Mouse (Mus musculus): ENCODE data around the gene Metap1d. TPM values are rescaled to one million over a fixed set of nuclear protein-coding genes. Genes with fewer than 3 reads are reported as not detected.

The Metap1d gene
- polyA plus RNA-seq, 1 experiment from 2014 or later = 43.1 TPM

- WGBS = 38% methylated on average over 4 of the region's 4 CpGs
- Histone ChIP-seq H3K36me3 (ENCODE audit: insufficient read depth, low read length) (no peaks in the 10 kb centered on the region), H3K4me1 (replicated peaks; ENCODE audit: insufficient read depth, low read length) (no peaks in the 10 kb centered on the region), H3K4me3 (replicated peaks; ENCODE audit: low read depth, low read length) (no peak overlapping the region), H3K27ac (no peak overlapping the region), H3K9me3 (replicated peaks; ENCODE audit: low read length) (no peaks in the 10 kb centered on the region), H3K9ac (ENCODE audit: low read depth, low read length) (no peak overlapping the region), H3K4me2 (ENCODE audit: low read length) (no peak overlapping the region), H3K27me3 (ENCODE audit: insufficient read depth, low read length) (no peaks in the 10 kb centered on the region)
- no peak for TF ChIP-seq CTCF (IDR thresholded peaks at IDR 0.05; ENCODE audit: low read depth)
- ATAC-seq (replicated peaks; ENCODE audit: low FRiP score, low read depth) (no peak), DNase-seq (ENCODE audit: low spot score) (no peak)
Measured at GRCm38 (mm10) chr2:71494971-71495370, 41.9 kb downstream of the Metap1d start.

- Histone ChIP-seq H3K9me3 (replicated peaks; ENCODE audit: low read length) (no peaks in the 10 kb centered on the region), H3K27me3 (ENCODE audit: insufficient read depth, low read length) (no peaks in the 10 kb centered on the region), H3K4me2 (ENCODE audit: low read length) (no peak overlapping the region), H3K27ac (no peak overlapping the region), H3K4me3 (replicated peaks; ENCODE audit: low read depth, low read length) (no peak overlapping the region), H3K9ac (ENCODE audit: low read depth, low read length) (no peak overlapping the region), H3K4me1 (replicated peaks; ENCODE audit: insufficient read depth, low read length) (no peaks in the 10 kb centered on the region), H3K36me3 (ENCODE audit: insufficient read depth, low read length) (no peaks in the 10 kb centered on the region)
- ATAC-seq (replicated peaks; ENCODE audit: low FRiP score, low read depth) = no peak
- no peak for TF ChIP-seq CTCF (IDR thresholded peaks at IDR 0.05; ENCODE audit: low read depth)
- DNase-seq (ENCODE audit: low spot score) = no peak
- WGBS = 54% methylated on average over 5 of the region's 5 CpGs
Measured at GRCm38 (mm10) chr2:71497175-71497574, 44.1 kb downstream of the Metap1d start.

- no peaks in the 10 kb centered on the region for H3K36me3 ChIP-seq (ENCODE audit: insufficient read depth, low read length)
- no peaks in the 10 kb centered on the region for H3K9me3 ChIP-seq (replicated peaks; ENCODE audit: low read length)
- TF ChIP-seq CTCF (IDR thresholded peaks at IDR 0.05; ENCODE audit: low read depth) = no peak
- H3K4me2 ChIP-seq (ENCODE audit: low read length) = no peak overlapping the region
- H3K27me3 ChIP-seq (ENCODE audit: insufficient read depth, low read length) = no peaks in the 10 kb centered on the region
- ATAC-seq (replicated peaks; ENCODE audit: low FRiP score, low read depth) = no peak
- H3K27ac ChIP-seq = no peak overlapping the region
- H3K4me3 ChIP-seq (replicated peaks; ENCODE audit: low read depth, low read length) = no peak overlapping the region
- 66% methylated on average over 16 of the region's 16 CpGs for WGBS
- no peak for DNase-seq (ENCODE audit: low spot score)
- no peak overlapping the region for H3K9ac ChIP-seq (ENCODE audit: low read depth, low read length)
- no peaks in the 10 kb centered on the region for H3K4me1 ChIP-seq (replicated peaks; ENCODE audit: insufficient read depth, low read length)
Measured at GRCm38 (mm10) chr2:71499276-71500230, 46.5 kb downstream of the Metap1d start.

- no peak overlapping the region for H3K9ac ChIP-seq (ENCODE audit: low read depth, low read length)
- TF ChIP-seq CTCF (IDR thresholded peaks at IDR 0.05; ENCODE audit: low read depth) = no peak
- DNase-seq (ENCODE audit: low spot score) (no peak), ATAC-seq (replicated peaks; ENCODE audit: low FRiP score, low read depth) (no peak)
- WGBS = 56% methylated on average over 9 of the region's 9 CpGs
- no peaks in the 10 kb centered on the region for H3K4me1 ChIP-seq (replicated peaks; ENCODE audit: insufficient read depth, low read length)
- no peak overlapping the region for H3K27ac ChIP-seq
- no peaks in the 10 kb centered on the region for H3K9me3 ChIP-seq (replicated peaks; ENCODE audit: low read length)
- no peak overlapping the region for H3K4me2 ChIP-seq (ENCODE audit: low read length)
- H3K36me3 ChIP-seq (ENCODE audit: insufficient read depth, low read length) = no peaks in the 10 kb centered on the region
- no peaks in the 10 kb centered on the region for H3K27me3 ChIP-seq (ENCODE audit: insufficient read depth, low read length)
- H3K4me3 ChIP-seq (replicated peaks; ENCODE audit: low read depth, low read length) = no peak overlapping the region
Measured at GRCm38 (mm10) chr2:71504852-71505251, 51.8 kb downstream of the Metap1d start.

- Histone ChIP-seq H3K36me3 (ENCODE audit: insufficient read depth, low read length) (no peaks in the 10 kb centered on the region), H3K4me2 (ENCODE audit: low read length) (no peak overlapping the region), H3K4me1 (replicated peaks; ENCODE audit: insufficient read depth, low read length) (no peaks in the 10 kb centered on the region), H3K4me3 (replicated peaks; ENCODE audit: low read depth, low read length) (no peak overlapping the region), H3K27ac (no peak overlapping the region), H3K9me3 (replicated peaks; ENCODE audit: low read length) (no peaks in the 10 kb centered on the region), H3K27me3 (ENCODE audit: insufficient read depth, low read length) (no peaks in the 10 kb centered on the region), H3K9ac (ENCODE audit: low read depth, low read length) (no peak overlapping the region)
- 74% methylated on average over 7 of the region's 7 CpGs for WGBS
- TF ChIP-seq CTCF (IDR thresholded peaks at IDR 0.05; ENCODE audit: low read depth) = no peak
- ATAC-seq (replicated peaks; ENCODE audit: low FRiP score, low read depth) (no peak), DNase-seq (ENCODE audit: low spot score) (no peak)
Measured at GRCm38 (mm10) chr2:71511209-71511608, 58.1 kb downstream of the Metap1d start.

- Histone ChIP-seq H3K27me3 (ENCODE audit: insufficient read depth, low read length) (no peaks in the 10 kb centered on the region), H3K9me3 (replicated peaks; ENCODE audit: low read length) (no peaks in the 10 kb centered on the region), H3K4me1 (replicated peaks; ENCODE audit: insufficient read depth, low read length) (no peaks in the 10 kb centered on the region), H3K27ac (no peak overlapping the region), H3K36me3 (ENCODE audit: insufficient read depth, low read length) (no peaks in the 10 kb centered on the region), H3K4me2 (ENCODE audit: low read length) (no peak overlapping the region), H3K9ac (ENCODE audit: low read depth, low read length) (no peak overlapping the region), H3K4me3 (replicated peaks; ENCODE audit: low read depth, low read length) (no peak overlapping the region)
- ATAC-seq (replicated peaks; ENCODE audit: low FRiP score, low read depth) (no peak), DNase-seq (ENCODE audit: low spot score) (no peak)
- no peak for TF ChIP-seq CTCF (IDR thresholded peaks at IDR 0.05; ENCODE audit: low read depth)
- 85% methylated on average over 9 of the region's 9 CpGs for WGBS
Measured at GRCm38 (mm10) chr2:71512326-71512725, 59.2 kb downstream of the Metap1d start.
